Mouse (Mus musculus) limb, embryonic 10.5 days (tissue): ENCODE data around the gene Meis3. TPM values are rescaled to one million over a fixed set of nuclear protein-coding genes. Genes with fewer than 3 reads are reported as not detected.
A peak's percentile ranks its signal among the peaks of the same experiment; 100 is the strongest.

ENCODE experiments used
- DNase-seq: peaks from one replicate; pipeline ENCODE4 v3.0.0-alpha.2; 2017; ENCODE audit warnings: low spot score
- H3K27ac ChIP-seq: fragments of 300-500 bp; sonication (generic); 2 replicates; pipeline ENCODE4 v1.5.1; 2016; ENCODE audit warnings: mild to moderate bottlenecking
- H3K27me3 ChIP-seq: fragments of 300-500 bp; sonication (generic); 2 replicates; pipeline ENCODE4 v1.6.1; 2016; ENCODE audit warnings: low read depth, mild to moderate bottlenecking; ENCODE audit not compliant: poor library complexity, severe bottlenecking
- H3K36me3 ChIP-seq: fragments of 300-500 bp; sonication (generic); 2 replicates; pipeline ENCODE4 v1.6.1; 2016; ENCODE audit warnings: mild to moderate bottlenecking, moderate library complexity
- H3K4me1 ChIP-seq: fragments of 300-500 bp; sonication (generic); 2 replicates; pipeline ENCODE4 v1.6.1; 2016
- H3K4me3 ChIP-seq: fragments of 300-500 bp; sonication (generic); 2 replicates; pipeline ENCODE4 v1.5.1; 2016; ENCODE audit warnings: mild to moderate bottlenecking, moderate library complexity
- H3K9me3 ChIP-seq: fragments of 300-500 bp; sonication (generic); replicated peaks from 2 replicates; pipeline ENCODE4 v1.6.1; 2016; ENCODE audit warnings: mild to moderate bottlenecking
- WGBS: fragments of 180-500 bp; shearing (Covaris S2); methylation state at CpG from one replicate; pipeline ENCODE4 v1.1.7; 2016; 5-methylcytosine and 5-hydroxymethylcytosine counted together
- polyA plus RNA-seq: library from polyadenylated mRNA; unstranded; fragments of >200 nt; fragmentation: Nextera tagmentation; extraction: Ambion mirVana; gene quantifications from 2 replicates; pipeline ENCODE4 v1.2.1, GENCODE M21; 2016

Meis3 gene
- polyA plus RNA-seq, 1 experiment from 2014 or later: 17.8 TPM

DNA sequence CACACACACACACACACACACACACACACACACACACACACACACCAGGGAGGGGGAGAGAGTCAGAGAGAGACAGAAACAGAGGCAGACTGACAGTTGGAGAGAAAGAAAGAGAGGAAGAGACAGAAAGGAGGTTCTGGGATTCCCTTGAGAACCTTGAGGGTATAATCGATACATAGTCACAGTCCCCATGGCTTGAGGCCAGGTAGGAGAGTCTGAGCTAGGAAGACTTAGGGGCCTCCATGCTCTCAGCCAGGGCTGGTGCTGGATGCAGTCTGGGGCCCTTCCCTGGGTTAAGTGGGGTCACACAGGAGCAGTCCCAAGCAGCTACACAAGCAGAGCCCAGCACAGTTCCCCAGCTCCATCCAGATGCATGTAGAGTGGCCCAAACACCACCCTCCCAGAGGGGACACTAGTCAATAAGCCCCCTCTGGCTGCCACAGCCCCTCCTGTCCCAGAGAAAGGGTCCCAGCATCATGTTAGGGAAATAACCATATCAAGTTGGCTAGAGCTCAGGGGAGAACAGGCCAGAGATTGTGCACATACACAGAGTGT, 2.2 kb upstream of the Meis3 start:
- Histone ChIP-seq H3K27me3 (peaks cover 78% of the 10 kb centered on the region), H3K36me3 (no peaks in the 10 kb centered on the region), H3K4me1 (peaks cover 45% of the 10 kb centered on the region), H3K9me3 (0 out of 2 replicates have a peak, but pooled peaks cover 2% of the 10 kb centered on the region), H3K4me3 (no peak overlapping the region), H3K27ac (0 out of 2 replicates have a peak overlapping the region, but pooled peaks have one; percentile 59)
- 30% methylated on average over 1 of the region's 1 CpGs for WGBS
- peak; percentile 35 for DNase-seq

DNA sequence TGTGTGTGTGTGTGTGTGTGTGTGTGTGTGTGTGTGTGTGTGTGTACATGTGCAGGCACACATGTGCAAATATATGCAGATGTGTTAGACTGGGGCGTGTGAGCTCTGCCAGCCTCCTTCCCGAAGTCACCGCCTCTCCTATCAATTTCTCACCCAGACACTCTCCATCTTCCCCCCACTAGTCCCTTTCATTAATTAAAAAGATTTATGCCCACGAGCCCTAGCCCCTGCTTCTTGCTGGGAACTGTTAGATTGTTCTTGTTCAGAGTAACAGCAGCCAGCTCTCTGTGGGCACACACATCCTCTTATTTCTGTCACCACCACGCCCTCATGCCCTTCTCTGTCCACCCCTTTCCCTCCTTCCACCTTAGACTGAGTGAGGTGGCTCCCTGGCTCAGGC, 1.7 kb upstream of the Meis3 start:
- Histone ChIP-seq H3K27me3 (peaks cover 83% of the 10 kb centered on the region), H3K4me1 (peaks cover 47% of the 10 kb centered on the region), H3K9me3 (no peaks in the 10 kb centered on the region), H3K27ac (0 out of 2 replicates have a peak overlapping the region, but pooled peaks have one; percentile 43), H3K4me3 (no peak overlapping the region), H3K36me3 (no peaks in the 10 kb centered on the region)
- WGBS: 6% methylated on average over 5 of the region's 5 CpGs
- DNase-seq: no peak

DNA sequence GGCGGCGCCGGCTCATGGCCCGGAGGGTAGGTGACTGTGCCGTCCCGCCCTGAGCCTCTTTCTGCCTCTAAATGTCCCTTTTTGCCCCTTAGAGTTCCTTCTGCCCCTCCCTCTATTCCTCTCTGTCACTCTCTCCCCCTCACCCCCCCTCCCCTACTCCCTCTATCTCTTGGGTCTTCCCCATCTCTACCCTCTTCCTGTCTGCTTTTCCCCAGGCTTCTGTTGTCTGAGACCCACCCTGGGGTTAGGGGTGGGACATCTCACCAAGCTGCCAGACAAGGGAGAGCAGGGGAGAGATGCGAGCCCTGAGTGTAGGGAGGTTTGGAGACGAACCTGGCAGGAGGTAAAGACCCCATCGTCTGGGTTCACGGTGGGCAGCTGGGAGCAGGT, 647 bp downstream of the Meis3 start:
- peaks cover 47% of the 10 kb centered on the region for H3K4me1 ChIP-seq
- peak overlapping the region; percentile 66 for H3K27ac ChIP-seq
- 0 out of 2 replicates have a peak, but pooled peaks cover 2% of the 10 kb centered on the region for H3K9me3 ChIP-seq
- H3K4me3 ChIP-seq: peak overlapping the region; percentile 52
- DNase-seq: no peak
- under 1% methylated on average over 10 of the region's 10 CpGs for WGBS
- H3K36me3 ChIP-seq: no peaks in the 10 kb centered on the region; the same call in 1 of the 2 replicates
- peaks cover 75% of the 10 kb centered on the region for H3K27me3 ChIP-seq

DNA sequence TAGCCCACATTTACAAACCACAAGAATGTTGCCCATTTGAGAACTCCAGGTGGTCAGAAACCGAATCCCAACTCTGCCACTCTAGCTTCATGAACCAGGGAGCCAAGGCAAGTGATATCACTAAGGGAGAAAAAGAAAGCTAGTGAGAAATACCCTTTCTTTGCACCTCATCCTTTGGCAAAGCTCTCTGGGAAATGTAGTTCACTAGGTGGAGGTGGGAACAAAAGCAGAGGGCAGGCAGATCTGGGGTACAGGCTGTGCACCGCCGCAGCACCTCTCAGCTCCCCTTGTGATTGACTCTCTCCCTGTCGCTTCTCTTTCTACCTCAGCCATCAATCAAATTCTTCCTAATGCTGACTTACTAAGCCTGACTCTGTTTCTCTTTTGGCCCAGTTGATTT, 3.2 kb downstream of the Meis3 start:
- peaks cover 52% of the 10 kb centered on the region for H3K27me3 ChIP-seq
- DNase-seq: no peak
- no peaks in the 10 kb centered on the region; the same call in 1 of the 2 replicates for H3K36me3 ChIP-seq
- no peak overlapping the region for H3K4me3 ChIP-seq
- 68% methylated on average over 4 of the region's 4 CpGs for WGBS
- 0 out of 2 replicates have a peak, but pooled peaks cover 2% of the 10 kb centered on the region for H3K9me3 ChIP-seq
- no peak overlapping the region for H3K27ac ChIP-seq
- peaks cover 33% of the 10 kb centered on the region for H3K4me1 ChIP-seq

DNA sequence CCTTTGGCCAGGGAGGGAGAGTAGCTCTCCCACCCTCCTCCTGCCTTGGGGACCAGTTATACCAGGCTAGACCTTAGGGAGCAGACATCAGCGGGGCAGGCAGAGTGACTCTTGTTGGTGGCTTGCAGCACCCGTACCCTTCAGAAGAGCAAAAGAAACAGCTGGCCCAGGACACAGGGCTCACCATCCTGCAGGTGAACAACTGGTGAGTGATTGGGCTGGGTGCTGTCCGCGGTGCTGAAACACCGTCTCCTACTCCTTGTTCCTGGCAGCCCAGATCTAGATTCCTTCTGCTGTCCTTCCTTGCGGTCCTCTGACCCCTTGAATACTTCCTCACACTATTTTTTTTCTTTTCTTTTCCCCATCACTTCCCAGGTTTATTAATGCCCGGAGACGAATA, 8.8 kb downstream of the Meis3 start:
- WGBS: 22% methylated on average over 8 of the region's 8 CpGs

DNA sequence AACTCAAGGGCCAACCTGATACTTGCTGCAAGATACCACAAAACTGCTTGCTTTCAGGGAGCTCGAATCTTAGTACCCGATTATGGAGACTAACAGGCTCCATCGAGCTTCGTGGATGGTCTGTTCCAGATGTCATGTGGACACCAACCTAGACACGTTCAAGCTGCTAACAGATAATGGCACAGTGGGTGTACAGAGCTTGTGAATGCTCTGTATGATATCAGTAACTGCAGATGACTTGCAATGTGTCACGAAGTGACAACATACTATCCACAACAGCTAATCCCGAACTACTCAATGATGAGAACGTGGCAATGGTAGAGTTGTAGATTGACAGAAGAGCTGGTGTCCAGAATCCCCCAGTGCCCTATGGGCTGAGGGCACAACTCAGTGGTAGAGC, 12.6 kb downstream of the Meis3 start:
- H3K36me3 ChIP-seq: no peaks in the 10 kb centered on the region
- WGBS: 84% methylated on average over 8 of the region's 8 CpGs
- no peaks in the 10 kb centered on the region for H3K27me3 ChIP-seq
- no peak overlapping the region for H3K27ac ChIP-seq
- peaks cover 2% of the 10 kb centered on the region; the same call in 1 of the 2 replicates for H3K4me1 ChIP-seq
- no peak overlapping the region for H3K4me3 ChIP-seq
- no peaks in the 10 kb centered on the region for H3K9me3 ChIP-seq
- DNase-seq: no peak

More for the DNA sequence above, 8.8 kb downstream of the Meis3 start:
- Histone ChIP-seq H3K27ac (no peak overlapping the region), H3K27me3 (no peaks in the 10 kb centered on the region), H3K36me3 (no peaks in the 10 kb centered on the region; the same call in 1 of the 2 replicates), H3K9me3 (no peaks in the 10 kb centered on the region), H3K4me3 (no peak overlapping the region), H3K4me1 (no peaks in the 10 kb centered on the region)
- DNase-seq: peak; percentile 89

DNA sequence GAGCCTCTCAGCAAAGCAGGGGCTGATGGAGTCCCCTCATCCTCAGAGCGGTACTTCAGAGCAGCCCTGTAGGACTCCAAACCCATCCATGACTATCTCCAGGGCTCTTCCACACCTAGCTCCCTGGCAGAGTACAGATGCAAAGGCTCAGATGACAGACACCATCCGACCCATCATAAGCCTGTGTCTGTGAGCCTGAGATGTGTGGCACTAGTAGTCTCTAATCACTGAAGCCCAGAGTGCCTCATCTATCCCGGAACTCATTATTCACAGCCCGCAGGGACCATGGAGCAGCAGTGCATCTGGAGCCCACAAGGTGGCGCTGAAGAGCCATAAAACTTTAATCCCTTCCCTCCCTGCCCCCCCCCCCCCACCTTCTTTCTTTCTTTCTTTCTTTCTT, 17.4 kb downstream of the Meis3 start:
- no peak overlapping the region for H3K27ac ChIP-seq
- H3K4me1 ChIP-seq: peaks cover 2% of the 10 kb centered on the region; the same call in 1 of the 2 replicates
- peaks cover 21% of the 10 kb centered on the region for H3K36me3 ChIP-seq
- H3K4me3 ChIP-seq: no peak overlapping the region
- H3K27me3 ChIP-seq: no peaks in the 10 kb centered on the region
- peak; percentile 80 for DNase-seq
- 19% methylated on average over 5 of the region's 5 CpGs for WGBS
- H3K9me3 ChIP-seq: 0 out of 2 replicates have a peak, but pooled peaks cover 1% of the 10 kb centered on the region

DNA sequence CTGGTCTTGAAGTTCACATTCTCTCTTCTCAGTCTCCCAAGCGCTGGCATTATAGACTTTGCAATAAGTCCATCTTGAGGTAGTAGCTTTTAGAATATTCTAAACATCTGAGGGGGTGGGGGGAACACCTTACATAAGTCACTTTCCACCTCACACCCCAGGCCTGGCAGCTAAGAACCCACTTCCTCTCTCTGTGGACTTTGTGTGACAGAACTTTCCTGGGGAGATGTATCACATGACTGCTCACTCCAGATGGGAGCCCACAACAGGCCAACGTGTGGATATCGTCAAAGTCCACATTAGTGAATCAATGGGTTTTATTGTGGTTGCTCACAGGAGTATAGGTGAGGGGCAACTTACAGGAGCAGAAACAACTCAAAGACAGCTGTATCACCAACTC, 18.8 kb downstream of the Meis3 start:
- Histone ChIP-seq H3K27me3 (no peaks in the 10 kb centered on the region), H3K4me3 (no peak overlapping the region), H3K9me3 (0 out of 2 replicates have a peak, but pooled peaks cover 1% of the 10 kb centered on the region), H3K4me1 (peaks cover 2% of the 10 kb centered on the region; the same call in 1 of the 2 replicates), H3K27ac (no peak overlapping the region), H3K36me3 (peaks cover 35% of the 10 kb centered on the region)
- no peak for DNase-seq
- 59% methylated on average over 3 of the region's 3 CpGs for WGBS

DNA sequence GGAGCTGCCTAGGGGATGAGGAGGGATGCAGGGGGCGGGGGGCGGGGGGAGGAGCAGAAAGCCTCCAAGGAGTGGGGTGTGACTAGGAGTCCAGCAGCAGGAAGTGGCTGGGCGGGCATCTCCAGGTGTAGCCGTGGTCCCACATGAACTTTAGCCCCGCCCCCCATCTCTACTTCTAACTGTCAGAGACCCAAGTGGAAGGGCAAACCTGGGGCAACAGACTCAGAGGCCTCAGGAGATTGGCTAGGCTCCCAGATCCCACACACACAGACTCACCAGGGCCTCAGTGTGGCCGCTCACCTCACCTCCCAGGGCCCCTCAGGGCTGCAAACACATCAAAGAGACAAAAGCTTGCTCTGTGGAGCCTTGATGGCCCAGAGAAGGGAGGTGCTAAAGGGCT, 21.7 kb downstream of the Meis3 start:
- Histone ChIP-seq H3K27me3 (no peaks in the 10 kb centered on the region), H3K4me3 (no peak overlapping the region), H3K27ac (no peak overlapping the region), H3K9me3 (0 out of 2 replicates have a peak, but pooled peaks cover 1% of the 10 kb centered on the region), H3K36me3 (peaks cover 64% of the 10 kb centered on the region), H3K4me1 (peaks cover 2% of the 10 kb centered on the region; the same call in 1 of the 2 replicates)
- 61% methylated on average over 6 of the region's 6 CpGs for WGBS
- DNase-seq: no peak

DNA sequence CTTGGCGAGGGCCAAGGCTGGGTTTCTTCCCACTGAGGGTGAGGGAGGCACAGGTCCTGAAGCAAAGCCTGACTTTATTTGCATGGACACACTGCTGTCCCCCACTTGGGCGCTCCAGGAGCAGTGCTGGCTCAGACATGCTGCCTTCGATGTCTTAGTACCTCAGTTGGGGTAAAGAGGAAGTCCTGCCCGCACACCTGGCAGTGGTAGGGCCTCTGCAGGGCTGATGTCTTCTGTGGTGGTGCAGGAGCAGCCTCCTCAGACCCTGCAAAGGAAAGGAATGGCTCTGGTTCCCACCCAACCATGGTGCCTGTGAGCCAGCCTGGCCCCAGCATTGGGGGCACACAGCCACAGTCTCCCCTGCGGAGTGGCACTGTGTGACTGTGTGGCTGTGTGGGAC, 22.3 kb downstream of the Meis3 start:
- Histone ChIP-seq H3K4me3 (no peak overlapping the region), H3K27me3 (no peaks in the 10 kb centered on the region), H3K9me3 (0 out of 2 replicates have a peak, but pooled peaks cover 1% of the 10 kb centered on the region), H3K4me1 (peaks cover 2% of the 10 kb centered on the region; the same call in 1 of the 2 replicates), H3K36me3 (peaks cover 69% of the 10 kb centered on the region), H3K27ac (no peak overlapping the region)
- whole genome bisulfite sequencing: 63% methylated on average over 5 of the region's 5 CpGs
- DNase-seq: no peak

DNA sequence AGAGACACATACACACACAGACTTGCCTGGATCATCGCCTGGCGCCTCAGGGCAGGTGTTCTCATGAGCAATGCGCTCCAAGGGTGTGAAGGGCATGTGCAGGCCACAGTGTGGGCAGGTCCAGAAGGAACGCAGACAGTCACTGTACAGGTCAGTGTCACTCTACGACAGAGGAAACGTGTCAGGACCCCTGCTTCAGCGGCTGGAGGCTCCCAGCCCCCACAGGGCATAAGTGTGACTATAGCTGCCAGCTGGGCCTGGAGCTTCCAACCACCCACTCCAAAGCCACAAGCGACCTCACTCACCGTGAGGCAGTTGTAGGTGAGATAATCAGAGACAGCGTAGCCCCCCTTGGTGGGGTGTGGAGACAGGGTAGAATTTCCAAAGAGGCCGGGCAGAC, 23.6 kb downstream of the Meis3 start:
- Histone ChIP-seq H3K27me3 (no peaks in the 10 kb centered on the region), H3K27ac (no peak overlapping the region), H3K36me3 (peaks cover 83% of the 10 kb centered on the region), H3K4me3 (no peak overlapping the region), H3K4me1 (no peaks in the 10 kb centered on the region), H3K9me3 (0 out of 2 replicates have a peak, but pooled peaks cover 1% of the 10 kb centered on the region)
- 89% methylated on average over 11 of the region's 11 CpGs for WGBS
- no peak for DNase-seq

DNA sequence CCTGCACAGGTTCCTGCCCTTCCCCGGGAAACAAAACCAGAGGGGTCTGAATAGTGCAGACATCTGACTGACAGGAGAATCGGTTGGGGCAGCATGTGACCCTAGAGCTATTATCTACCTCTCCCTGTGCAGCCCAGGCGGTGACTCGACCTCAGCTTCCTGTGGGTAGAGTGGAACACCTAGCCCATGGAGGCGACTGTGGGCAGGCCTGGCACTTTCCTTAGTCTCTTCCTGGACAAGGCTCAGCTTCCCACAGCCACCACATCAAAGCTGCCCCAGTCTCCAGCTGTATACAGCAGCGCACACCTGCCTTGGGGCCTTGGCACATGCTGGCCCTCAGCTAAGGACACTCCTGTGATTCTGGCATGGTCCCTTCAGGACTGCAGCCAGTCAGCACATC, 26.2 kb downstream of the Meis3 start:
- 94% methylated on average over 6 of the region's 6 CpGs for WGBS
- Histone ChIP-seq H3K27ac (no peak overlapping the region), H3K36me3 (peaks cover 97% of the 10 kb centered on the region), H3K9me3 (no peaks in the 10 kb centered on the region), H3K27me3 (no peaks in the 10 kb centered on the region), H3K4me1 (no peaks in the 10 kb centered on the region), H3K4me3 (no peak overlapping the region)
- DNase-seq: no peak

DNA sequence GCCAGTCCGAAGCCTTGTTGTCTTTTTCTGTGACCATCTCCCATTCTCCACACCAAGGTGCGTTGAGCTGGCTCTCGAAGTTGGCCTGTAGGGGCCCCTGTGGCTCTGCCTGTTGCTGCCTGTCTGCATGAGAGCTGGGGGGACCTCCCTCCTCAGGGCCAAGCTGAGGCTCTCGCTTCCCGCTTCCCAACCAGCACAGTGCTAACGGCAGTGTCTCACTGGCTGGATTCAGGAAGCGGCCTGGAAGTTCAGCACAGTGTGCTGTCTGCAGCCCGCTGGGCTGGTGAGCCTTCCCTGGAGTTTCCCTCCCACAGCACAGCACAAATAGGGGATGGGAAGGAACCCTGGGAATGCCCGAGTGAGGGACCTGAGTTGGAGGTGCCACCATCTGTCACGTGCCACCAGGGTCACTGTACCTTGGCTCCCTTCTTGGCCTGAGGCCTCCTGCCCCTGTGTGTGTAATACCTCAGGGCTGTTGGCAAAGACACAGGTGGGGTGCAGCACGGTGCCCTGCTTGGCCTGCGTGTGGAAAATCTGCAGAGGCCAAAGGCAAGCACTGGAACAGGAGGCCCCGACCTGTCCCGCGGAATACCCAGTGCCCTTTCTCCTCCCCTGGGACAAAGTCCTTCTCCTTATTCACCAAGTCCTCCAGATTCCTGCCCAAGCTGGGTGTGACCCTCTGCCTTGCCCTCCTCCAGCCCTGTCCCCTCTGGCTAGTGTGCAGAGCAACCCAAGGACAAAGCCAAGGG, 28.0 kb downstream of the Meis3 start:
- Histone ChIP-seq H3K4me1 (no peaks in the 10 kb centered on the region), H3K27me3 (no peaks in the 10 kb centered on the region), H3K36me3 (peaks cover 96% of the 10 kb centered on the region), H3K4me3 (no peak overlapping the region), H3K9me3 (no peaks in the 10 kb centered on the region), H3K27ac (no peak overlapping the region)
- no peak for DNase-seq
- WGBS: 88% methylated on average over 15 of the region's 15 CpGs
